Mouse (Mus musculus): ENCODE results near the gene Col27a1. TPM values are rescaled to one million over a fixed set of nuclear protein-coding genes. Genes with fewer than 3 reads are reported as not detected.

Col27a1 gene
- polyA plus RNA-seq, 1 experiment from 2014 or later = 18.5 TPM

DNA sequence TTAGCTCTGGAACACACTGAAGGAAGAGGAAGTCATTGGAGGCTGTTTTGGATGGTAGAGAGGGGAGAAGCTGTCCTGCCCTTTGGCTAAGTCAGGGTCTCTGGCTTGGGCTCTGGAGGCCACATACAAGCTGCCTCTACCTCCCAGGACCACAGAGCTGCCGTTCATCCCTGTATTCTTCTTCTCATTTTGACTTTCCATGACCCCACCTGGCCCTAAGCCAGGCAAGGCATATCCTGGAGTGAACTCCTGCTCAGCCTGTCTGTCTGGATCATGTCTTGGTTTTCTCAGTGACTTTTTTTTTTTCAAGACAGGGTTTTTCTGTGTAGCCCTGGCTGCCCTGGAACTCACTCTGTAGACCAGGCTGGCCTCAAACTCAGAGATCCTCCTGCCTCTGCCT, 60.7 kb downstream of the Col27a1 start:
- H3K4me2 ChIP-seq (ENCODE audit: low read length) = no peak overlapping the region
- WGBS = 38% methylated on average over 1 of the region's 1 CpGs
- ATAC-seq (replicated peaks; ENCODE audit: low FRiP score, low TSS enrichment, low read depth) (no peak), DNase-seq (ENCODE audit: low spot score) (no peak)
- no peak overlapping the region for H3K9ac ChIP-seq (ENCODE audit: low read length)
- H3K27me3 ChIP-seq (replicated peaks; ENCODE audit: control insufficient read depth, insufficient read depth, low read length) = no peaks in the 10 kb centered on the region
- no peaks in the 10 kb centered on the region for H3K9me3 ChIP-seq (ENCODE audit: control insufficient read depth, low read length)
- peaks cover 67% of the 10 kb centered on the region for H3K36me3 ChIP-seq (ENCODE audit: control insufficient read depth, insufficient read depth, low read length)
- no peak overlapping the region for H3K4me3 ChIP-seq (ENCODE audit: low read depth, low read length)
- H3K27ac ChIP-seq (ENCODE audit: low read depth) = no peak overlapping the region
- no peaks in the 10 kb centered on the region for H3K4me1 ChIP-seq (replicated peaks; ENCODE audit: control insufficient read depth, insufficient read depth, low read length)

DNA sequence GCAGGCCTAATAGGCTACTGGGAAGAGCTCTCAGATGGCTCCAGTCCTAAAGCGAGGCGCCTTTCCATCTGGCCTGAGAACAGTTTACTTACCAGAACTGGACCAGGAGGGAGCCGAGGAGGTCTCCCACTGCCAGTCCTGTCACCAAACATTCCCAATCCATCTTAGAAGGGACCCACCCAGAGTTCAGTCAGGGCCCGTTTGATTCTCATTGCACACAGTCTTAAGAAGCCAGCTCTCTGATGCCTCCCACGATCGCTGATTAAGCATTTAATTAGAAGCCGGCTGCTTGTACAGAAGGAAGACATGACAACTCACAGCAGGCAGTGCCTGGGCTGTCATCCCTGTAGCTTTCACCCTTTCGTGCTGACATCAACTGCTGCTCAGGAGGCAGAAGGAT, 61.4 kb downstream of the Col27a1 start:
- Histone ChIP-seq H3K4me3 (ENCODE audit: low read depth, low read length) (no peak overlapping the region), H3K27me3 (replicated peaks; ENCODE audit: control insufficient read depth, insufficient read depth, low read length) (no peaks in the 10 kb centered on the region), H3K36me3 (ENCODE audit: control insufficient read depth, insufficient read depth, low read length) (peaks cover 61% of the 10 kb centered on the region), H3K4me2 (ENCODE audit: low read length) (no peak overlapping the region), H3K9ac (ENCODE audit: low read length) (no peak overlapping the region), H3K9me3 (ENCODE audit: control insufficient read depth, low read length) (no peaks in the 10 kb centered on the region), H3K4me1 (replicated peaks; ENCODE audit: control insufficient read depth, insufficient read depth, low read length) (no peaks in the 10 kb centered on the region), H3K27ac (ENCODE audit: low read depth) (no peak overlapping the region)
- DNase-seq (ENCODE audit: low spot score) (no peak), ATAC-seq (replicated peaks; ENCODE audit: low FRiP score, low TSS enrichment, low read depth) (no peak)
- WGBS = 66% methylated on average over 8 of the region's 8 CpGs

DNA sequence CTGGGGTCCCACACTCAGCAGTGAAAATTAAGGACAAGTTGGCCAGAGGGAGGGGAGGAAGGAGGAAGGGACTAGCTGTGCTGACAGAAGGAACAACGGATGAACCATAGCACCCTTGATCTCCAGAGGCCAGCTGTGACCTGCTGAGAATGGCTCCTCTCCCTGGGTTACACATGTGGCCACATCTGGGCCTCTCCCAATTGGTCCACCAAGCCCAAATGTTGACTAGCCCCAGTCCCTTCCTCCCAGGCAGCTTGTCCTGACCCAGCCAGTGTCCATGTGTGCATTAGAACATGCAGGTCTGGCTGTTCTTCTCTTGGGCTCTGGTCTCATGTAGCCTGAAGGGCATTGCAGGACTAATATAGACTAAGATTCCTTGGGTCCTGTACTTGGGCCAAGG, 62.8 kb downstream of the Col27a1 start:
- DNase-seq (ENCODE audit: low spot score) (no peak), ATAC-seq (replicated peaks; ENCODE audit: low FRiP score, low TSS enrichment, low read depth) (no peak)
- H3K9ac ChIP-seq (ENCODE audit: low read length) = no peak overlapping the region
- 75% methylated on average over 1 of the region's 1 CpGs for whole genome bisulfite sequencing
- H3K4me2 ChIP-seq (ENCODE audit: low read length) = no peak overlapping the region
- no peaks in the 10 kb centered on the region for H3K9me3 ChIP-seq (ENCODE audit: control insufficient read depth, low read length)
- H3K36me3 ChIP-seq (ENCODE audit: control insufficient read depth, insufficient read depth, low read length) = peaks cover 68% of the 10 kb centered on the region
- H3K4me3 ChIP-seq (ENCODE audit: low read depth, low read length) = no peak overlapping the region
- no peaks in the 10 kb centered on the region for H3K4me1 ChIP-seq (replicated peaks; ENCODE audit: control insufficient read depth, insufficient read depth, low read length)
- no peak overlapping the region for H3K27ac ChIP-seq (ENCODE audit: low read depth)
- no peaks in the 10 kb centered on the region for H3K27me3 ChIP-seq (replicated peaks; ENCODE audit: control insufficient read depth, insufficient read depth, low read length)

DNA sequence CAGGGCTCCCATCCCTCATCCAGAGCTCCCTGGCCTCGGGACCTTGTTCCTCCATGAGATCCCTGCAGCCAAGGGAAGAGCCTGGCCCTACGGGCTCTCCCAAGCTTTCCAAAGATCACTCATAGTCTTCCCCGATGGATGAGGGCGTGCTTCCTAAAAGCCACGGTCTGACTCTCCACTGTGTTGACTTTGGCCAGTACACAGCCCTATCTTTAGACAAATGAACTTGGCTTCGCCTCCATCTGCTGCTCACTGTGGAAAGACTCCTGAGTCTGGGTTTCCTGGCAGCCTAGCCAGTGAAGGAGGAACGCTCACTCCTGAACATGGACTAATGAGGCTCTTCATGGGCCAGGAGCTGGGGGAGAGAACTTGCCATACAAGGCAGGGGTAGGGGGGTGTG, 65.0 kb downstream of the Col27a1 start:
- Histone ChIP-seq H3K36me3 (ENCODE audit: control insufficient read depth, insufficient read depth, low read length) (peaks cover 67% of the 10 kb centered on the region), H3K9me3 (ENCODE audit: control insufficient read depth, low read length) (no peaks in the 10 kb centered on the region), H3K27me3 (replicated peaks; ENCODE audit: control insufficient read depth, insufficient read depth, low read length) (no peaks in the 10 kb centered on the region), H3K27ac (ENCODE audit: low read depth) (no peak overlapping the region), H3K4me3 (ENCODE audit: low read depth, low read length) (no peak overlapping the region), H3K9ac (ENCODE audit: low read length) (no peak overlapping the region), H3K4me2 (ENCODE audit: low read length) (no peak overlapping the region), H3K4me1 (replicated peaks; ENCODE audit: control insufficient read depth, insufficient read depth, low read length) (no peaks in the 10 kb centered on the region)
- DNase-seq (ENCODE audit: low spot score) (no peak), ATAC-seq (replicated peaks; ENCODE audit: low FRiP score, low TSS enrichment, low read depth) (no peak)
- 80% methylated on average over 7 of the region's 7 CpGs for WGBS

DNA sequence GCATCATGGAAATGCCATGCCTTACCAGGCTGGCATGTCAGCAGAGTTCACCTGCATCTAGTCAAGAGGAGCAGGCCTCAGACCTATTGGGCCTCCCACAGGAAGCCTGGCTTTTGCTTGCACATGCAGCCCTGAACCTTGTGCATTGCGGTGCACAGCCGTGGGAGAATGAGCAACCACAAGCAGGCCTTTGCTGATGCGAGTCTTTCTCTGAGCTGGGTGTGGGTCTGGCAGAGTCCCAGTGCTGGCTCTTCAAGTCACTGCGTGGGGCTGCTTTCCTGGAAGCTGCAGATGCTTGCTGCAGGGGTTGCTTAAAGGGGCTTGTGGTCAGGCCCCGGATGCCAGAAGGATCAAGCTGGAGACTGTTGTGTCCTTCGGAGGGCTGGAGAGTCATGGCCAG, 67.9 kb downstream of the Col27a1 start:
- Histone ChIP-seq H3K4me2 (ENCODE audit: low read length) (no peak overlapping the region), H3K36me3 (ENCODE audit: control insufficient read depth, insufficient read depth, low read length) (peaks cover 79% of the 10 kb centered on the region), H3K27me3 (replicated peaks; ENCODE audit: control insufficient read depth, insufficient read depth, low read length) (no peaks in the 10 kb centered on the region), H3K9ac (ENCODE audit: low read length) (no peak overlapping the region), H3K4me3 (ENCODE audit: low read depth, low read length) (no peak overlapping the region), H3K27ac (ENCODE audit: low read depth) (no peak overlapping the region), H3K4me1 (replicated peaks; ENCODE audit: control insufficient read depth, insufficient read depth, low read length) (no peaks in the 10 kb centered on the region), H3K9me3 (ENCODE audit: control insufficient read depth, low read length) (no peaks in the 10 kb centered on the region)
- no peak for DNase-seq (ENCODE audit: low spot score)
- WGBS = 84% methylated on average over 6 of the region's 6 CpGs
- no peak for ATAC-seq (replicated peaks; ENCODE audit: low FRiP score, low TSS enrichment, low read depth)

DNA sequence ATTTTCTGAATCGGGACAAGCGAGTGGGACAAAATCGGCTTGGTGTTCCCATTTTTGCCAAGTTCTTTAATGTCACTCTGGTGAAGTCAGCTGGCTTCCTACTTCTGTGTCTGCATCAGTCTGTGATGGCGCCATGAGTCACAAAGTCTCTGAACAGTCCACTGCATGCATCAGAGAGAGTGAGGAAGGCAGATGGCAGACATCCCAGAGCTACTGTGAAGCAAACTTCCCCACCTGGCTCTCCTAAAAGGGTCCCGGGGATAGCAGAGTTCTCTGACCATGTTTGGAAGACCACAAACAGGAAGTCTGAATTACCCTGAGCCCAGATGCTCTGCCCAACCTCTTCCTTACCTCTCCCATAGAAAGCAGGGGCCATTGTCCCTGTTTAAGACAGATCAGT, 69.5 kb downstream of the Col27a1 start:
- no peak for ATAC-seq (replicated peaks; ENCODE audit: low FRiP score, low TSS enrichment, low read depth)
- Histone ChIP-seq H3K36me3 (ENCODE audit: control insufficient read depth, insufficient read depth, low read length) (peaks cover 73% of the 10 kb centered on the region), H3K27me3 (replicated peaks; ENCODE audit: control insufficient read depth, insufficient read depth, low read length) (no peaks in the 10 kb centered on the region), H3K9ac (ENCODE audit: low read length) (no peak overlapping the region), H3K4me1 (replicated peaks; ENCODE audit: control insufficient read depth, insufficient read depth, low read length) (no peaks in the 10 kb centered on the region), H3K27ac (ENCODE audit: low read depth) (no peak overlapping the region), H3K4me2 (ENCODE audit: low read length) (no peak overlapping the region), H3K4me3 (ENCODE audit: low read depth, low read length) (no peak overlapping the region), H3K9me3 (ENCODE audit: control insufficient read depth, low read length) (no peaks in the 10 kb centered on the region)
- DNase-seq (ENCODE audit: low spot score) = no peak
- 84% methylated on average over 5 of the region's 5 CpGs for WGBS

DNA sequence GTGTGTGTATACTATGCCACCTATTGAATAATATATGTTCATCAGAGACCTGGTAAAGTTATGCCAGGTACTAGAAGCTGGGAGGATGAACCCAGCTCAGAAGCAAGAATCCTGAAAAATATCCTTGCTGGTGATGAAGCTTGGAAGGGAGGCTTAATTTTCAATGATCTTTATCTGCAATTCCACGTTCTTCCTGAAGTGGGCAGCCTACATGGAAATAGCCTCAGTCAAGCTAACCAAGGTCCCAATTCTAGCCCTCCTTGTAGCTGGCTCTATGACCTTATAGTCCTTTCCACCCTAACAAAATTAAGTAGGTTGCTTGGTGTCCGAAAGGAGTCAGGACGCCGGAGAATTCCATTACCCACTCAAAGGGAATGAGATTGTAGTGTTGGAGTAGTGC, 72.2 kb downstream of the Col27a1 start:
- H3K9ac ChIP-seq (ENCODE audit: low read length) = no peak overlapping the region
- WGBS = 85% methylated on average over 4 of the region's 4 CpGs
- H3K4me2 ChIP-seq (ENCODE audit: low read length) = no peak overlapping the region
- no peak for ATAC-seq (replicated peaks; ENCODE audit: low FRiP score, low TSS enrichment, low read depth)
- H3K27ac ChIP-seq (ENCODE audit: low read depth) = no peak overlapping the region
- H3K4me1 ChIP-seq (replicated peaks; ENCODE audit: control insufficient read depth, insufficient read depth, low read length) = peaks cover 8% of the 10 kb centered on the region
- no peak for DNase-seq (ENCODE audit: low spot score)
- peaks cover 77% of the 10 kb centered on the region for H3K36me3 ChIP-seq (ENCODE audit: control insufficient read depth, insufficient read depth, low read length)
- H3K9me3 ChIP-seq (ENCODE audit: control insufficient read depth, low read length) = no peaks in the 10 kb centered on the region
- no peaks in the 10 kb centered on the region for H3K27me3 ChIP-seq (replicated peaks; ENCODE audit: control insufficient read depth, insufficient read depth, low read length)
- H3K4me3 ChIP-seq (ENCODE audit: low read depth, low read length) = no peak overlapping the region

DNA sequence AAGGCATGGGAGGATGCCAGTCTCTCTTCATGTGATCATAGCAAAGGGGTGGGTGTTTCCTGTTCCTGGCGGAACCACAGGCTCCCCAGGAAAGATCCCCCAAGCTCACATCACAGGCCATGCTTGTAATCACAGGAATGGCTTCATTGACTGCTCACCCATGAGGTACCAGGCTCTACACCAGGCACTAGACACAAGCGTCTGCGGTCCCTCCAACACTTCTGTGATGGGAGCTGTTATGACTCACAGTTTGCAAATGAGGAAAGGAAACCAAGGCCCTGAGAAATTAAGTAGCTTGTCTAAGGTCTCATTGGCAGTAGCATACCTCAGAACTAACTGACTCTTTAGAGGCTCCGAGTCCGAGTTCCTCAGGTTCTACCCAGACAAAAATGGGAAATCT, 74.7 kb downstream of the Col27a1 start:
- 87% methylated on average over 5 of the region's 5 CpGs for WGBS
- H3K27ac ChIP-seq (ENCODE audit: low read depth) = no peak overlapping the region
- peaks cover 68% of the 10 kb centered on the region for H3K36me3 ChIP-seq (ENCODE audit: control insufficient read depth, insufficient read depth, low read length)
- no peaks in the 10 kb centered on the region for H3K27me3 ChIP-seq (replicated peaks; ENCODE audit: control insufficient read depth, insufficient read depth, low read length)
- ATAC-seq (replicated peaks; ENCODE audit: low FRiP score, low TSS enrichment, low read depth) (no peak), DNase-seq (ENCODE audit: low spot score) (no peak)
- no peak overlapping the region for H3K9ac ChIP-seq (ENCODE audit: low read length)
- no peak overlapping the region for H3K4me3 ChIP-seq (ENCODE audit: low read depth, low read length)
- H3K4me2 ChIP-seq (ENCODE audit: low read length) = no peak overlapping the region
- no peaks in the 10 kb centered on the region for H3K9me3 ChIP-seq (ENCODE audit: control insufficient read depth, low read length)
- peaks cover 11% of the 10 kb centered on the region for H3K4me1 ChIP-seq (replicated peaks; ENCODE audit: control insufficient read depth, insufficient read depth, low read length)

DNA sequence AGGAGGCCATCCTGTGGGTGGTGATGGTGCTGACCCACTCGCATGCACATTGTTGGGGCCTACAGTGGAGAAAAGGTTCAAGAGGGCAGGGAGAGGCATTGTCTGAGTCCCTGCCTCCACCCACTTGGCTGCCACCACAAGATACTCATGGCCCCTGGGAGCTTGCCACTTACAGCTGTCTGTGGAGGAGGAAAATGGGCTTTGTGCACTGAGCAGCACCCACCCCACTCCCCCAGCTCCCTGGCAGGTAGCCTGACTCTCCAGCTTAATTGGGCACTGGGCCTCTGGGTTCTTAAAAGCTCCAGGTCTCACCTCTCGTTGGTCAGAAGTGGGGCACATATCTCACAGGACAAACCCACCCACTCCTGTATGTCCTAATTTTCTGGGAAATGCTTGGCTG, 76.3 kb downstream of the Col27a1 start:
- Histone ChIP-seq H3K4me2 (ENCODE audit: low read length) (no peak overlapping the region), H3K27me3 (replicated peaks; ENCODE audit: control insufficient read depth, insufficient read depth, low read length) (no peaks in the 10 kb centered on the region), H3K4me1 (replicated peaks; ENCODE audit: control insufficient read depth, insufficient read depth, low read length) (peaks cover 11% of the 10 kb centered on the region), H3K9me3 (ENCODE audit: control insufficient read depth, low read length) (no peaks in the 10 kb centered on the region), H3K36me3 (ENCODE audit: control insufficient read depth, insufficient read depth, low read length) (peaks cover 68% of the 10 kb centered on the region), H3K9ac (ENCODE audit: low read length) (no peak overlapping the region), H3K4me3 (ENCODE audit: low read depth, low read length) (no peak overlapping the region), H3K27ac (ENCODE audit: low read depth) (peak overlapping the region; percentile 43; the same call in 1 of the 2 replicates)
- 81% methylated on average over 2 of the region's 2 CpGs for WGBS
- DNase-seq (ENCODE audit: low spot score) = no peak
- ATAC-seq (replicated peaks; ENCODE audit: low FRiP score, low TSS enrichment, low read depth) = no peak

Data from intestine, embryonic 14.5 days (tissue).